Comparison of ENCODE assay signal across 16 mouse cellular contexts in genomic region chr15:77906081-77906480, GRCm38 (mm10). TPM values are rescaled to one million over a fixed set of nuclear protein-coding genes. Genes with fewer than 3 reads are reported as not detected.
DNase-seq lines count a peak whose midpoint lies in the region; ATAC-seq and TF ChIP-seq lines count a peak whose summit lies in the region.
"Had no signal": no experiment of that assay in that cellular context is flagged by ENCODE, and none has a peak within 500 bp of the region (broad histone marks: within the 10 kb centered on the region; RNA-seq: fewer than 3 reads in every experiment).

No protein-coding gene starts in this region.

- no peak overlapping the region for H3K4me2 ChIP-seq in kidney, postnatal 0 days (ENCODE audit: low read length)
- H3K4me2 ChIP-seq in embryonic facial prominence, embryonic 15.5 days (replicated peaks), result no peak overlapping the region

- no peak overlapping the region for H3K4me3 ChIP-seq in heart, embryonic 10.5 days
- no peak overlapping the region for H3K4me3 ChIP-seq in kidney, postnatal 0 days (replicated peaks; ENCODE audit: low read depth, low read length)
- no peak overlapping the region for H3K4me3 ChIP-seq in embryonic facial prominence, embryonic 15.5 days (replicated peaks)
- no peak overlapping the region for H3K4me3 ChIP-seq in small intestine, adult 2 months (ENCODE audit: low read depth, low read length)

- TF ChIP-seq CTCF in kidney, postnatal 0 days (IDR thresholded peaks at IDR 0.05; ENCODE audit: low read depth), result no peak
- TF ChIP-seq CTCF in small intestine, adult 2 months (IDR thresholded peaks at IDR 0.05; ENCODE audit: extremely low read depth, insufficient read length, insufficient replicate concordance, low read depth, low read length), result no peak

- H3K27me3 ChIP-seq in heart, embryonic 10.5 days (ENCODE audit: insufficient read depth, poor library complexity, severe bottlenecking), result no peaks in the 10 kb centered on the region
- H3K27me3 ChIP-seq in kidney, postnatal 0 days (ENCODE audit: insufficient read depth, low read length), result no peaks in the 10 kb centered on the region
- H3K27me3 ChIP-seq in embryonic facial prominence, embryonic 15.5 days, result no peaks in the 10 kb centered on the region
- no peaks in the 10 kb centered on the region for H3K27me3 ChIP-seq in small intestine, adult 2 months (ENCODE audit: control insufficient read depth, insufficient read depth, low read length)
- H3K27me3 ChIP-seq: Patski had no signal

- DNase-seq in heart, embryonic 10.5 days (ENCODE audit: low spot score), result no peak
- DNase-seq in heart, postnatal 14 days, result no peak
- DNase-seq in kidney, postnatal 0 days (ENCODE audit: low spot score), result no peak
- DNase-seq in kidney, postnatal 4 days, result no peak
- DNase-seq in cerebellum, adult 18-20 months, result no peak
- no peak for DNase-seq in adrenal gland, adult 2 months
- DNase-seq: adrenal gland, postnatal 10 days; B cell, adult 2 months; cerebellum, adult 11 months; spleen, adult 18-20 months had no signal

- no peak; the same call in 1 of the 2 replicates for ATAC-seq in kidney, postnatal 0 days (replicated peaks; ENCODE audit: low FRiP score, low read depth)
- ATAC-seq in embryonic facial prominence, embryonic 15.5 days (ENCODE audit: insufficient number of reproducible peaks, low FRiP score, low TSS enrichment, low read depth), result no peak

- TF ChIP-seq POLR2A in small intestine, adult 2 months (IDR thresholded peaks at IDR 0.05; ENCODE audit: low read depth, low read length), result no peak

- H3K4me1 ChIP-seq in heart, embryonic 10.5 days, result peaks cover 56% of the 10 kb centered on the region
- H3K4me1 ChIP-seq in kidney, postnatal 0 days (replicated peaks; ENCODE audit: insufficient read depth, low read length), result peaks cover 40% of the 10 kb centered on the region
- peaks cover 32% of the 10 kb centered on the region for H3K4me1 ChIP-seq in embryonic facial prominence, embryonic 15.5 days
- peaks cover 26% of the 10 kb centered on the region for H3K4me1 ChIP-seq in small intestine, adult 2 months (ENCODE audit: control insufficient read depth, insufficient read depth, insufficient read length, low read length)

- 77% methylated on average over 8 of the region's 8 CpGs for WGBS in heart, embryonic 10.5 days
- 66% methylated on average over 8 of the region's 8 CpGs for WGBS in kidney, postnatal 0 days
- WGBS in embryonic facial prominence, embryonic 15.5 days, result 70% methylated on average over 8 of the region's 8 CpGs
- 83% methylated on average over 8 of the region's 8 CpGs for WGBS in small intestine, adult 2 months

- no peaks in the 10 kb centered on the region for H3K36me3 ChIP-seq in heart, embryonic 10.5 days
- H3K36me3 ChIP-seq in kidney, postnatal 0 days (ENCODE audit: insufficient read depth, low read length), result no peaks in the 10 kb centered on the region
- no peaks in the 10 kb centered on the region for H3K36me3 ChIP-seq in embryonic facial prominence, embryonic 15.5 days
- no peaks in the 10 kb centered on the region for H3K36me3 ChIP-seq in small intestine, adult 2 months (ENCODE audit: control insufficient read depth, insufficient read depth, low read length)
- H3K36me3 ChIP-seq: embryonic facial prominence, embryonic 12.5 days; liver, embryonic 12.5 days; midbrain, embryonic 13.5 days had no signal

- peak overlapping the region; percentile 90 for H3K27ac ChIP-seq in heart, embryonic 10.5 days
- peak overlapping the region; percentile 78 for H3K27ac ChIP-seq in kidney, postnatal 0 days
- H3K27ac ChIP-seq in embryonic facial prominence, embryonic 15.5 days (replicated peaks), result 0 out of 2 replicates have a peak overlapping the region, but pooled peaks have one; percentile 63
- peak overlapping the region; percentile 75 for H3K27ac ChIP-seq in small intestine, adult 2 months (ENCODE audit: insufficient read depth, low read depth, low read length)
- H3K27ac ChIP-seq: liver, embryonic 12.5 days; midbrain, embryonic 13.5 days had no signal

- intact Hi-C loops in heart, postnatal 14 days (cut with DNase I), result loop anchor here (5.0 kb wide), 1 partner anchor 64 kb away; the partner anchor contains the start of gene Myh9

- no peaks in the 10 kb centered on the region for H3K9me3 ChIP-seq in heart, embryonic 10.5 days
- H3K9me3 ChIP-seq in kidney, postnatal 0 days (replicated peaks; ENCODE audit: low read length), result no peaks in the 10 kb centered on the region
- H3K9me3 ChIP-seq in embryonic facial prominence, embryonic 15.5 days (replicated peaks), result no peaks in the 10 kb centered on the region
- H3K9me3 ChIP-seq: embryonic facial prominence, embryonic 12.5 days; liver, embryonic 12.5 days; midbrain, embryonic 13.5 days had no signal

- H3K9ac ChIP-seq in kidney, postnatal 0 days (ENCODE audit: low read depth, low read length), result no peak overlapping the region
- H3K9ac ChIP-seq in embryonic facial prominence, embryonic 15.5 days, result no peak overlapping the region
- H3K9ac ChIP-seq: liver, embryonic 12.5 days had no signal

RNA-seq across cellular contexts. Expression of gene Txn2, which starts 22.7 kb away (rescaled TPM):
- 311 and 315 TPM in 2 replicates for polyA plus RNA-seq in heart, embryonic 10.5 days (2016; fragmentation: Nextera tagmentation; extraction: Ambion mirVana)
- total RNA-seq in heart, postnatal 14 days (2021), result 100 to 1,000 TPM; 234 to 248 TPM
- polyA plus RNA-seq in kidney, postnatal 0 days (2015; fragmentation: Nextera tagmentation; extraction: Ambion mirVana), result 245 and 253 TPM in 2 replicates
- 225 and 235 TPM in 2 replicates for polyA plus RNA-seq in embryonic facial prominence, embryonic 15.5 days (2015; fragmentation: Nextera tagmentation; extraction: Ambion mirVana)
- polyA plus RNA-seq in small intestine, adult 2 months (2012; rRNA removed), result 157 and 222 TPM in 2 replicates
- 100 to 1,000 TPM; 538 to 652 TPM for total RNA-seq in adrenal gland, adult 2 months (2021)
- 1,033 and 1,131 TPM in 2 replicates for polyA plus RNA-seq in adrenal gland, adult 2 months (2012; rRNA removed)

RNA-seq across cellular contexts. Expression of gene Foxred2, which starts 50.4 kb away (rescaled TPM):
- 1.7 and 2.8 TPM in 2 replicates for polyA plus RNA-seq in heart, embryonic 10.5 days (2016; fragmentation: Nextera tagmentation; extraction: Ambion mirVana)
- total RNA-seq in heart, postnatal 14 days (2021), result under 1 TPM; 0.41 to 0.59 TPM
- polyA plus RNA-seq in kidney, postnatal 0 days (2015; fragmentation: Nextera tagmentation; extraction: Ambion mirVana), result 3.2 TPM in 2 replicates
- polyA plus RNA-seq in embryonic facial prominence, embryonic 15.5 days (2015; fragmentation: Nextera tagmentation; extraction: Ambion mirVana), result 4.9 and 6.1 TPM in 2 replicates
- 0.90 and 1.7 TPM in 2 replicates for polyA plus RNA-seq in small intestine, adult 2 months (2012; rRNA removed)
- total RNA-seq in adrenal gland, adult 2 months (2021), result 1 to 10 TPM; 2.4 to 2.9 TPM
- 3.5 and 4.5 TPM in 2 replicates for polyA plus RNA-seq in adrenal gland, adult 2 months (2012; rRNA removed)
